Mouse (Mus musculus) T-helper 17 cell (primary cell): ENCODE data around the gene Acsm2.
"Not testable (repeated sequence)": the region's sequence is repeated elsewhere in the genome, so short reads cannot be mapped to it uniquely, and the experiment has no call there.

ENCODE experiments used
- in situ Hi-C, 2 experiments: fragments of 300-600 bp; cut with MboI, MseI; formaldehyde crosslinking; loops; 1 replicate in 1 of 2; 2 replicates in 1 of 2; pipeline ENCODE4 v1.15.1; 2025; ENCODE audit warnings: high pct_unique_total_duplicates in 2 of 2

Gene Acsm2

DNA sequence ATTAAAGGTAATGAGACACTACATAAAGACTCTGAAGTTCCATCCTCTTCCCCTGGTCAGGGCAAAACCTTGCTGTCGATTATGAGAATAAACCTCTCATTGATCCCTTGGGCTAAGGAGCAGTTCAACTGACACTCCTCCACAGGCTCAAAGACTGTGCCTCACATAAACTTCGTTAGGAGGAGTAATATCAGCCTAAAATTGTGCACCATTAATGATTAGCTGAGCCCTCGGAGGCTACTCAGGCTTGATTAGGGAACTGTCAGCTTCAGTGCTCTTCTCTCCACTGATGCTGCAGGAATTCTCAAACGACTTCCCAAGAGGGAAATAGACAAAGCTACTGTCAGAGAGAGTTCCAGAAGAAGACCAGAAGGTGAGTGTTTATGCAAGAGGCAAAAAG, 7.3 kb downstream of the Acsm2 start:
- in situ Hi-C loops, result no loop called here

DNA sequence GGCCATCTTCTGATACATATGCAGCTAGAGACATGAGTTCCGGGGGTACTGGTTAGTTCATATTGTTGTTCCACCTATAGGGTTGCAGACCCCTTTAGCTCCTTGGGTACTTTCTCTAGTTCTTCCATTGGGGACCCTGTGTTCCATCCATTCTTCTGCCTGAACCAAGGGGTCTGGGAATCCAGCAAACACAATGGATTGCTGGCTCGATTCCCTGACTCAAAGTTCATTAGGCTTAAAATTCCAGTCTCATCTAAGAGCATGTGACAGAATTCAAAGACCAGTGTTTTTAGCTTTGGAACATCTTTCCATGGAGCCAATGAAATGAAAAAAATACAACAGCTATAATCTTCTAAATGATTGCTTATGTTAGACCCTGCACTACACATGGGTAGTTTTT, 8.3 kb downstream of the Acsm2 start:
- in situ Hi-C loops, result not testable (repeated sequence)

- in situ Hi-C loops, result no loop called here
These were observed 40.5 kb downstream of the Acsm2 start for GRCm38 (mm10) chr7:119594530-119595107.

DNA sequence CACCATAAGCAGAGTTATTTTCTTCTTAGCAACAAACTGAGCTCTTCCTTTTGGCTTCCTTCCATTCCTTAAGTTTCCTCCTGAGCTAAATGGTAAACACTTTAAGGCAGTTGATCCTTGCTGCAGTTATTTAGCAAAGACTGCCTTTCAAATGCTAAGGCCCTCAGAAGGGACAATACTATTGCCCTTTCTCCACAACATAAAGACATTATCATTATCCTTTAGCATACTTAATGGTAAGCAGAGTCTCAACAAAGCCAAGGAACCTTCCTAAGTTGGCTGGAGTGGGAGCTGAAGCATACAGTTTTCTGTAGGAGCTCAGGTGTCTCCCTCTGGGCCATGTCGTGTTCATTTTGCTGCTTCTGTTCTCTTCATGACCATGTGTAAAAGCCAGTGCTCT, 41.2 kb downstream of the Acsm2 start:
- in situ Hi-C loops, result no loop called here

GRCm38 (mm10) chr7:119596536-119596935, 42.4 kb downstream of the Acsm2 start:
- in situ Hi-C loops, result no loop called here

- in situ Hi-C loops, result no loop called here
These were observed 47.2 kb downstream of the Acsm2 start for GRCm38 (mm10) chr7:119601195-119601953.

DNA sequence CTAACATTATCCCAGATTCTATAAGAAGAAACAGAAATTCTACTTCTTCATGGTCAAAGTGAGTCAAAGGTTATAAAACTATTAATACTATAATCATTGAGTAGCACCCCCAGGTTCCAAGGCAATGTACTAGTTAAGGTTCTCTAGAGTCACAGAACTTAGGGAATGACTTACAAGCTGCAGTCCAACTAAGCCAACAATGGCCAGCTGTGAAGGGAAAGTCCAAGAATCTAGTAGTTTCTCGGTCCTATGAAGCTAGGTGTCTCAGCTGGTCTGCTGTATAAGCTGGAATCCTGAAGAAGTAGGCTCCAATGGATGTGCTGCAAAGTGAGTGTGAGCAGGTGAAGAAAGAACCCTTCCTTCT, 47.8 kb downstream of the Acsm2 start:
- in situ Hi-C loops, result no loop called here

DNA sequence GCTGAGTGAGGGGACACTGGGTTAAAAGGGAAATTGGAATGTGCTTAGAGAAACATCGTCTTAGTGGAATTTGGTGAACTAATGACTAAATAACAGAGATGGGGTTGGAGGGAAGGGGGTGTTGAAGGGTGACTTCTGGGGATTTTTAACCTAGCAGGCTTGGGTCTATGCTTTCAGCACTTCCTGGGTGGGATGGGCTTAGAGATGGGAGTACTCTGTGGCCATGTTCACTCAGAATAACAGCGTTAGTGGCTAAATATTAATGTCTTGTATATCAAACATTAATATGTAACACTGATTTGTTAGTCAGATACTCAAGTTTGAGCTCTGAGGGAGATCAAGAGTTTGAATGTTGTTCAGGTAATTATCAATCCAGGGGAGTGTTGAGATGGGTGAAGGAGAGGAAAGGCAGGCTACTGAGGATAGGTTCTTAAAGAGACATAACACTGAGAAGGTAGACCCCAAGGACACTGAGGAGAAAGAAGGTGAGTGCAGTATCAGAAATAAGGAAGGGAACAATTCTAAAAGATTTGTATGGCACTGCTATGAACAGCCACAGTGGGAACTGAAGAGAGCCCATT, 50.9 kb downstream of the Acsm2 start:
- in situ Hi-C loops, result no loop called here

GRCm38 (mm10) chr7:119605926-119606663, 52.0 kb downstream of the Acsm2 start:
- in situ Hi-C loops, result no loop called here

DNA sequence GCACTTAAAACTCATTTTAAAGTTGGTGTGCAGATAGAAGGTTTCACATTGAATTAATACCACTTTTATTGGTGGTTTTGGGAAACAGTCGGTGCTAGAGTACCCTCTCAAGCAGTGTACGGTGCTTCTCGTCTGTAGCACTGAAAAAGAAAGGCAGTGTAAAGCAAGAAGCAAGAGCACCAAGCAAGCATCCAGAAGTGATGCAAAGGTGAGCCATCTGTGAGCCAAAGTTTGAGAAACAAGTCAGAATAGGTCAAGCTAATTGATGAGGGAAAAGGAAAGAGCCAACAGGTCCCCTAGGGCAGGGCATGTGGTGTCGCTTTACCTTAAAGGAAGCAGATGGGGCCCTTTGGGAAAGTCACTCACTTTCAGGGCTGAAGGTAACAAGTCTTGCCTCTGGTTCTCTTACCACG, 52.5 kb downstream of the Acsm2 start, which contains the start of gene Acsm1:
Acsm1 (plus strand) TSS at position 363 of the 413 bp plus-strand sequence.
- in situ Hi-C loops, result no loop called here

GRCm38 (mm10) chr7:119607796-119608515, 53.8 kb downstream of the Acsm2 start:
- in situ Hi-C loops, result no loop called here

DNA sequence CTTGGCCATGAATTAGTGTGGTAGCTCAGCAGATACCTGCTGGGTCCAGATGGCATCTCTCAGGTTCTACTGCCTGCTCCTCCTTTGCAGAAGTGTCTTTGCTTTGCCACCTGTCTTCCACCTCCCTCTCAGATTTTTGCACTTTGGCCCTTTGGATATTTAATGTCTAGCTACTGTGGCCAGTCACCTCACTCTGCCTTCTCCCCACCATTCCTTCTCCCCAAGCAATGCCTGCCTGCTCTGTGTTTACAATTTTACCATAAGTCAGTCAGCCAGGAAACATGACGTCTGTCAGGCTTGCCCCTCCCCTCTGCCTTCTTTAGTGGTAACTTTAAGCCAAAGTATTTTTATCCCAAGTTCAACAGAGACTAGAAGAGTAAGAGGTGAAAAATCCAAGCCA, 62.4 kb downstream of the Acsm2 start:
- in situ Hi-C loops, result no loop called here

GRCm38 (mm10) chr7:119617593-119617992, 63.5 kb downstream of the Acsm2 start:
- in situ Hi-C loops, result no loop called here

- in situ Hi-C loops, result no loop called here
These were observed 64.2 kb downstream of the Acsm2 start for GRCm38 (mm10) chr7:119618209-119618935.

DNA sequence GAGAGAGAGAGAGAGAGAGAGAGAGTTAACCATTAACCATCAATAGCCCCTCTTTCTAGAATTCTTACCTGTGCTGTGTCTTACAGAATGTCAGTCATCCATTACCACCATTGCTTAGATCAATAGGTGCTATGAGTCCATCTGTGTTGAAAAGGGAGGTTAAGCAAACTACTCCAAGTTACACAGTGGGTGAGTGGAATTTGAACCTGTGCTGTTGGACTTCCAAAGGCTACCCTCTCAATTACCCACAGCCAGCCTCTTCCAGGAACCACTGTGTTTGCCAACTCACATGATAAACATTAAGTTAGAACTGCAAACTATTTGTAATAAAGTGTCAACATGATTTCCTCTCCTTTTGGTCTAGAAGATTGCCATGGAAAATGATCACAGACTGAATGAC, 66.0 kb downstream of the Acsm2 start:
- in situ Hi-C loops, result no loop called here

GRCm38 (mm10) chr7:119638773-119639172, 84.6 kb downstream of the Acsm2 start:
- in situ Hi-C loops, result no loop called here

GRCm38 (mm10) chr7:119642307-119642706, 88.2 kb downstream of the Acsm2 start:
- in situ Hi-C loops, result no loop called here
